Mouse (Mus musculus) cerebellum, postnatal 10 days (tissue): Measurements from ENCODE around the gene Ppp1r14c.

Experiments used
- DNase-seq, 2 experiments: peaks; one replicate each; pipeline ENCODE4 v3.0.0; 2021; ENCODE audit warnings: mixed read lengths in 2 of 2

The Ppp1r14c gene

GRCm38 (mm10) chr10:3366036-3366869 lies at the start of gene Ppp1r14c:
Ppp1r14c (plus strand) TSS chr10:3366057.
- peak; percentile 83 to 85 for DNase-seq

GRCm38 (mm10) chr10:3321406-3321805 lies 44.5 kb upstream of the Ppp1r14c start:
- no peak for DNase-seq

GRCm38 (mm10) chr10:3325447-3325846 lies 40.4 kb upstream of the Ppp1r14c start:
- peak; percentile 77 to 82 for DNase-seq

GRCm38 (mm10) chr10:3332880-3333279 lies 33.0 kb upstream of the Ppp1r14c start:
- DNase-seq = peak; percentile 95 to 97

- DNase-seq = no peak
Observed at GRCm38 (mm10) chr10:3334570-3334969, 31.3 kb upstream of the Ppp1r14c start.

- no peak for DNase-seq
Observed at GRCm38 (mm10) chr10:3336729-3337329, 29.0 kb upstream of the Ppp1r14c start.

- DNase-seq = peak; percentile 64 to 67
Observed at GRCm38 (mm10) chr10:3337330-3337901, 28.4 kb upstream of the Ppp1r14c start.

GRCm38 (mm10) chr10:3345706-3346105 lies 20.2 kb upstream of the Ppp1r14c start:
- DNase-seq = no peak

- DNase-seq = no peak
Observed at GRCm38 (mm10) chr10:3359531-3359930, 6.3 kb upstream of the Ppp1r14c start.

GRCm38 (mm10) chr10:3365671-3366035 lies 204 bp upstream of the Ppp1r14c start:
- peak; percentile 55 to 57 for DNase-seq

GRCm38 (mm10) chr10:3366870-3367431 lies 1.1 kb downstream of the Ppp1r14c start:
- DNase-seq = peak; percentile 64 to 65

GRCm38 (mm10) chr10:3367440-3367839 lies 1.6 kb downstream of the Ppp1r14c start:
- DNase-seq = peak; percentile 62 to 66

- DNase-seq = no peak
Observed at GRCm38 (mm10) chr10:3383176-3383575, 17.3 kb downstream of the Ppp1r14c start.

GRCm38 (mm10) chr10:3392251-3392650 lies 26.4 kb downstream of the Ppp1r14c start:
- peak in 1 of 2 experiments; percentile 51 for DNase-seq

GRCm38 (mm10) chr10:3393548-3393947 lies 27.7 kb downstream of the Ppp1r14c start:
- DNase-seq = no peak

- peak; percentile 76 to 87 for DNase-seq
Observed at GRCm38 (mm10) chr10:3394193-3394592, 28.3 kb downstream of the Ppp1r14c start.

- peak; percentile 82 to 84 for DNase-seq
Observed at GRCm38 (mm10) chr10:3394671-3395288, 28.9 kb downstream of the Ppp1r14c start.

- peak; percentile 47 to 53 for DNase-seq
Observed at GRCm38 (mm10) chr10:3395341-3395931, 29.6 kb downstream of the Ppp1r14c start.

- DNase-seq = peak; percentile 71 to 82
Observed at GRCm38 (mm10) chr10:3396008-3396795, 30.3 kb downstream of the Ppp1r14c start.

- peak; percentile 49 to 61 for DNase-seq
Observed at GRCm38 (mm10) chr10:3397406-3397805, 31.5 kb downstream of the Ppp1r14c start.

- no peak for DNase-seq
Observed at GRCm38 (mm10) chr10:3398051-3398450, 32.2 kb downstream of the Ppp1r14c start.

- DNase-seq = peak; percentile 61
Observed at GRCm38 (mm10) chr10:3402284-3402683, 36.4 kb downstream of the Ppp1r14c start.
